Mouse (Mus musculus): ENCODE measurements around the gene Slf2. TPM values are rescaled to one million over a fixed set of nuclear protein-coding genes. Genes with fewer than 3 reads are reported as not detected.
A peak's percentile ranks its signal among the peaks of the same experiment; 100 is the strongest.

Slf2 gene
- total and polyA plus RNA-seq, 3 experiments = 20.6 to 22.9 (median 22.6) TPM

- H3K4me3 ChIP-seq (replicated peaks in 1 of 3; ENCODE audit: low read depth in 2 of 3, low read length in 2 of 3, poor library complexity in 1 of 3) = peak overlapping the region; percentile 17 to 49 (median 48)
- H3K36me3 ChIP-seq (replicated peaks in 1 of 2; ENCODE audit: control insufficient read depth in 1 of 2, insufficient read depth in 1 of 2, low read length in 1 of 2) = peaks cover 0 to 10% of the 10 kb centered on the region in 2 experiments
- H3K4me2 ChIP-seq (ENCODE audit: insufficient read depth, low read depth, poor library complexity, severe bottlenecking) = peak overlapping the region; percentile 92
- peaks cover 44% of the 10 kb centered on the region for H3K27me3 ChIP-seq (replicated peaks)
- peak; percentile 90 for DNase-seq (ENCODE audit: extremely low read depth)
- dilution Hi-C loops (cut with MboI; ENCODE audit: extremely low pct_ligation_motif_present, extremely low pct_unique_long_range_greater_than_20kb, low sequenced_read_pairs) = no loop called here
- in situ Hi-C loops (cut with MboI; ENCODE audit: low pct_ligation_motif_present, low pct_unique_long_range_greater_than_20kb, low sequenced_read_pairs) = loop anchor here (25.0 kb wide), 1 partner anchor 444 kb away; no protein-coding TSS in a partner anchor
- TF ChIP-seq SIN3A (IDR thresholded peaks at IDR 0.05; ENCODE audit: low read length) = peak; percentile 58; the same call in 1 of the 2 replicates
- TF ChIP-seq RAD21 (IDR thresholded peaks at IDR 0.05; ENCODE audit: low read depth, low read length) = peak; percentile 47
- 0 out of 2 replicates have a peak, but pooled peaks have one; percentile 27 for TF ChIP-seq CHD2 (IDR thresholded peaks at IDR 0.05; ENCODE audit: low read length)
- TF ChIP-seq MAZ (IDR thresholded peaks at IDR 0.05; ENCODE audit: low read depth, low read length) = no peak
- peak; percentile 73 for TF ChIP-seq SMC3 (IDR thresholded peaks at IDR 0.05; ENCODE audit: low read depth, low read length)
- peak; percentile 61 to 89 for TF ChIP-seq CTCF (conservative IDR thresholded peaks at IDR 0.05 in 1 of 2, IDR thresholded peaks at IDR 0.05 in 1 of 2; ENCODE audit: low read depth in 2 of 2, low read length in 2 of 2)
- no peak overlapping the region for H3K27ac ChIP-seq (ENCODE audit: insufficient read depth, low read depth)
- H3K79me2 ChIP-seq (replicated peaks; ENCODE audit: control insufficient read depth, extremely low read depth, insufficient read depth, poor library complexity, severe bottlenecking) = no peaks in the 10 kb centered on the region
- H3K9ac ChIP-seq (ENCODE audit: insufficient read depth, low read depth) = peak overlapping the region; percentile 25; the same call in 1 of the 2 replicates
- peaks cover 8 to 17% of the 10 kb centered on the region in 2 experiments for H3K4me1 ChIP-seq (ENCODE audit: control insufficient read depth in 1 of 2, insufficient read depth in 2 of 2)
- no peaks in the 10 kb centered on the region for H3K9me3 ChIP-seq (replicated peaks; ENCODE audit: low read length)
Measured at GRCm38 (mm10) chr19:45030746-45031693, 100.1 kb downstream of the Slf2 start.

GRCm38 (mm10) chr19:45031780-45032179, 100.8 kb downstream of the Slf2 start:
- peaks cover 0 to 3% of the 10 kb centered on the region in 2 experiments for H3K36me3 ChIP-seq (replicated peaks in 1 of 2; ENCODE audit: control insufficient read depth in 1 of 2, insufficient read depth in 1 of 2, low read length in 1 of 2)
- H3K27me3 ChIP-seq (replicated peaks) = peaks cover 43% of the 10 kb centered on the region
- H3K79me2 ChIP-seq (replicated peaks; ENCODE audit: control insufficient read depth, extremely low read depth, insufficient read depth, poor library complexity, severe bottlenecking) = no peaks in the 10 kb centered on the region
- H3K9me3 ChIP-seq (replicated peaks; ENCODE audit: low read length) = no peaks in the 10 kb centered on the region
- H3K4me3 ChIP-seq (replicated peaks in 1 of 3; ENCODE audit: low read depth in 2 of 3, low read length in 2 of 3, poor library complexity in 1 of 3) = no peak overlapping the region
- in situ Hi-C loops (cut with MboI; ENCODE audit: low pct_ligation_motif_present, low pct_unique_long_range_greater_than_20kb, low sequenced_read_pairs) = loop anchor here (25.0 kb wide), 1 partner anchor 444 kb away; no protein-coding TSS in a partner anchor
- dilution Hi-C loops (cut with MboI; ENCODE audit: extremely low pct_ligation_motif_present, extremely low pct_unique_long_range_greater_than_20kb, low sequenced_read_pairs) = no loop called here
- no peak overlapping the region for H3K27ac ChIP-seq (ENCODE audit: insufficient read depth, low read depth)
- peak; percentile 76 for DNase-seq (ENCODE audit: extremely low read depth)
- peaks cover 8 to 17% of the 10 kb centered on the region in 2 experiments for H3K4me1 ChIP-seq (ENCODE audit: control insufficient read depth in 1 of 2, insufficient read depth in 2 of 2)
- H3K9ac ChIP-seq (ENCODE audit: insufficient read depth, low read depth) = no peak overlapping the region
- no peak overlapping the region for H3K4me2 ChIP-seq (ENCODE audit: insufficient read depth, low read depth, poor library complexity, severe bottlenecking)
- TF ChIP-seq HCFC1 (IDR thresholded peaks at IDR 0.05; ENCODE audit: low read depth, low read length) = no peak
- no peak for TF ChIP-seq CHD2 (IDR thresholded peaks at IDR 0.05; ENCODE audit: low read length)
- no peak for TF ChIP-seq NRF1 (IDR thresholded peaks at IDR 0.05; ENCODE audit: low read depth, low read length)
- no peak for TF ChIP-seq MEF2A (IDR thresholded peaks at IDR 0.05; ENCODE audit: borderline replicate concordance, low read depth, low read length)
- no peak for TF ChIP-seq KAT2A (IDR thresholded peaks at IDR 0.05; ENCODE audit: insufficient replicate concordance, low read length)
- no peak for TF ChIP-seq TBP (conservative IDR thresholded peaks at IDR 0.05; ENCODE audit: low read depth, low read length)
- no peak for TF ChIP-seq JUN (IDR thresholded peaks at IDR 0.05; ENCODE audit: insufficient read depth, low read depth, low read length)
- 0 out of 2 replicates have a peak, but pooled peaks have one; percentile 55 for TF ChIP-seq MYC (IDR thresholded peaks at IDR 0.05; ENCODE audit: low read depth, low read length)
- no peak for TF ChIP-seq MAFK (IDR thresholded peaks at IDR 0.05; ENCODE audit: insufficient replicate concordance, low read length)
- 0 out of 2 replicates have a peak, but pooled peaks have one; percentile 27 for TF ChIP-seq MAX (IDR thresholded peaks at IDR 0.05; ENCODE audit: low read length)
- TF ChIP-seq USF1 (IDR thresholded peaks at IDR 0.05; ENCODE audit: low read depth, low read length) = no peak
- TF ChIP-seq MXI1 (IDR thresholded peaks at IDR 0.05; ENCODE audit: low read depth, low read length) = 0 out of 2 replicates have a peak, but pooled peaks have one; percentile 20
- peak; percentile 46; the same call in 1 of the 2 replicates for TF ChIP-seq IRF4 (IDR thresholded peaks at IDR 0.05; ENCODE audit: low read depth, low read length)
- TF ChIP-seq PAX5 (IDR thresholded peaks at IDR 0.05; ENCODE audit: low read length) = no peak
- no peak for TF ChIP-seq RCOR1 (conservative IDR thresholded peaks at IDR 0.05; ENCODE audit: low read depth, low read length)
- TF ChIP-seq ETS1 (conservative IDR thresholded peaks at IDR 0.05; ENCODE audit: low read depth, low read length) = no peak
- no peak for TF ChIP-seq GABPA (IDR thresholded peaks at IDR 0.05; ENCODE audit: insufficient replicate concordance, low read depth, low read length)
- TF ChIP-seq POLR2AphosphoS2 (IDR thresholded peaks at IDR 0.05; ENCODE audit: low read depth, low read length) = no peak
- TF ChIP-seq ZNF384 (IDR thresholded peaks at IDR 0.05; ENCODE audit: low read depth, low read length) = no peak
- no peak for TF ChIP-seq ZKSCAN1 (IDR thresholded peaks at IDR 0.05; ENCODE audit: borderline replicate concordance, low read depth, low read length)
- peak; percentile 49 for TF ChIP-seq ZC3H11A (IDR thresholded peaks at IDR 0.05; ENCODE audit: low read depth, low read length)
- no peak; the same call in 1 of the 2 replicates for TF ChIP-seq NELFE (IDR thresholded peaks at IDR 0.05; ENCODE audit: low read depth, low read length)
- TF ChIP-seq BHLHE40 (IDR thresholded peaks at IDR 0.05; ENCODE audit: low read depth, low read length) = peak; percentile 35; the same call in 1 of the 2 replicates
- TF ChIP-seq SIN3A (IDR thresholded peaks at IDR 0.05; ENCODE audit: low read length) = no peak; the same call in 1 of the 2 replicates
- TF ChIP-seq MAZ (IDR thresholded peaks at IDR 0.05; ENCODE audit: low read depth, low read length) = 0 out of 2 replicates have a peak, but pooled peaks have one; percentile 56
- no peak for TF ChIP-seq EP300 (IDR thresholded peaks at IDR 0.05; ENCODE audit: low read length)
